Mouse (Mus musculus) c-Kit-positive CD71-negative TER-119-negative erythroid progenitor cells, embryonic 14.5 days (primary cell): ENCODE results near the gene Cyp26b1.

Source experiments
- DNase-seq: peaks from one replicate; pipeline ENCODE4 v3.0.0-alpha.2; 2013; ENCODE audit warnings: low read depth

The Cyp26b1 gene

GRCm38 (mm10) chr6:84587471-84588101 is 6.1 kb downstream of the Cyp26b1 start:
- DNase-seq = no peak

DNA sequence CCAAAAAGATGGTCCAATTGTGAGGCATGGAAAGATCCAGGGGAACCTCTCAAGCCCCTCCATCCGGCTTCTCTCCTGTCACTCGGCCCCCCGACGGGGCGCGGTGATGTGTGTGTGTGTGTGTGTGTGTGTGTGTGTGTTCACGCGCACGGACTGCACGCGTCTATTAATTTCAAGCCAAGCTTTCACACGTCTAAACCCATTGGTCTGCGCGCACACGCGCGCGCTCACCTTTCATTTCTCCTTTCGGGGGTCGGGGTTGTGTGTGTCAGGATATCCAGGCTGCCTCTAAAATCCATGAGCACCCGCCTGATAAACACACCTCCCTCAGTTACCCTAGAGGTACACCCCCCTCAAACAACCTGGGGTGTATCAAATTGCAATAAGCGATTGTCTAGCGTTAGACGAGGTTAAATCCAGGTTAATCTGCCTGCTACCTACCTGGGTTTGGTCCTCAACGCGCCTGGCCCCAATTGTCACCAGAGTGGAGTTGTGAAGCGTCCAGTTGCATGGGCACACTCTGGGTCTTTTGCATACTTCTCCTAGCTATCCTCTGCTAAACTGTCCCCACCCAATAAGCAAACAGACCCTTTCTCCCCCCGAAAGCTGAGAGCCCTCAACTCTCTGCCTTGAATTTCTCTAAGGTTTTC is 7.0 kb downstream of the Cyp26b1 start:
- DNase-seq = no peak

DNA sequence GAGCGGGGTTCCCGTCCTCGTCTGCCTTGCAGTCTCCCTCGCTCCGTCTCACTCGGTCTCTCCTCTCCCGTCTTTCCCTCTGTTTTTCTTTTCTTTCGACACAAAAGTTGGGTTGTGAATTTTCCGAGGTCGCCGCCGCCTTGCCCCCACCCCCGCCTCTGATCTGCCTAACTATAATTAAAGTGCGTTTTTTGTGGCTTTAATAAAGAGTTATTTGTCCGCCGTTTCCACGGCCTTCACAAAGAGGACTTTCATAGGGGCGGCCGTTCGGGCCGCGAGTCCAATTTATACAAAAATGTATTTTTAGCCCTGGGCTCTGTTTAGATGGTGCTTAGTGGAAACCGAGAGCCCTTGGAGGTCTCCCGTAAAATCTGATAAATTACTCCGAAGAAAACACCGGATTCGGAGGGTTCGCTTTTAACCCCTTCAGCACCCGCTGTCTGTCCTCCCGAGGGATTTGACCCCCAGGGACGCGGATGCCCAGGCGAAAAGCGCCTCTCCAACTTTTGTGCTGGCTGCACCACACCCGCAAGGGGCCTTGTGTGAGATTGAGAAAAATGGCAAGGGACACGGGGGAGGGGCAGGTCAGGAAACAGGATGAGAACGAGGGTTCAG is 7.9 kb downstream of the Cyp26b1 start:
- DNase-seq = no peak

DNA sequence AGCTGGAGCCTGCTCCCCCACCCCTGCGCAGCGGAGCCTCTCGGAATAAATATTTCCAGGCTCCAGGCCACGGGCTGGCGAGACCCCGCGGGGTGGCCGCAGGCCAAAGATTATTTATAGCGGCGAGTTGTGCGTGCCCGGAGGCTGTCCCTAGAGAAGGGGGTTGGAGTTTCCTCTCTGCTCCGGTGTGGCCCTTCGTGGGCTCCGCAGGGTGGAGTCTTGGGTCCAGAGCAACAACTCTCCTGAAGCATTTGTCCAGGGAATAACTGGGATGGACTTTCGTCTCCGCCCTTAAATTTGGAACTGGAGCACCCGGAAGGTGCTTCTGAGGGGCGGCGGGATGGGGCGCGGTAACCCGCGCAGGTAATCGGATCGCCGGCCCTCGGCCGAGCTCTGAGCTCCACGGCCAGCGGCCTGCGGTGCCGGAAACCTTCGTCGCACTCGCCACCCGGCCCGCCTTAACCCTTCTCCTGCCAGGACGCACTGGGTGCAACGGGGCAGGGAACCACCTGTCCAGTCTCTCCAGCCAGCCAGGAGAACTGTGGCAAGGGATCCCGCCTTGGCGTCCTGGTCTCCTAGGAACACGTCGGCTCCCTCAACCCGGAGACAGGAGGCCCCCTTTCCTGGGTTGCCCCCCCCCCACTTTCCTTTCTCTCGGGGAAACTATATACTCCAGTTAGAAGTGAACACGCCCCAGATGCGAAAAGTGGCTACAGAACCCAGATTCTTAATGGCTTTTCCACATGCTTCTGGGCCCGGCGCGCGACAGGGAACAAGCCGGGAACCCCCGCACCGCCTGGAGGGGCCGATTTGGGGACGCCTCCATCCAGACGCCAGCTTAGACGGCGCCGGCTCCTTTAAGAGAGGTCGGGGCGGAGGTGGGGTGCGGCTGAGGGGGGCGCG is 8.7 kb downstream of the Cyp26b1 start:
- no peak for DNase-seq

- no peak for DNase-seq
These were observed 9.6 kb downstream of the Cyp26b1 start for GRCm38 (mm10) chr6:84583841-84584782.

GRCm38 (mm10) chr6:84583371-84583770 is 10.3 kb downstream of the Cyp26b1 start:
- DNase-seq = no peak

DNA sequence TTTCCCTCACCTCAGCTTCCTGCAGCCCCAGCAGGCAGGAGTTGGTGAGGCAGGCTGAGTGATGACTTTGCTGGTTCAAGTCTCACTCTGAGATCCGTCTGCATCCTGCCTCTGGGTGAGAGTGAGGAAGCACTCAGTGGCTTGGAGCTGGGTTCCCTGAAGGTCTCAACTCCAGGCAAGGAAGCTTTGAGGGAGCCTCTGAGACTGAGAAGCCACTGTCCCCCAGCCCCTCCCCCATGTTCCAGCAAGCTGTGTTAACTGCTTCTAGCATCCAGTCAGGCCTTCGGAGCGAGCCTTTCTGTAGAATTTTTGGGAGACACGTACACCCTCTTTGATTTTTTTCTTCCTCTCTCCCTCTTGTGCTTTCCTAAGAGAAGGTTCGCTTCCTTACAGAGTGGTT is 10.9 kb downstream of the Cyp26b1 start:
- no peak for DNase-seq

- no peak for DNase-seq
These were observed 11.8 kb downstream of the Cyp26b1 start for GRCm38 (mm10) chr6:84581833-84582445.

GRCm38 (mm10) chr6:84580979-84581832 is 12.5 kb downstream of the Cyp26b1 start:
- DNase-seq = no peak

DNA sequence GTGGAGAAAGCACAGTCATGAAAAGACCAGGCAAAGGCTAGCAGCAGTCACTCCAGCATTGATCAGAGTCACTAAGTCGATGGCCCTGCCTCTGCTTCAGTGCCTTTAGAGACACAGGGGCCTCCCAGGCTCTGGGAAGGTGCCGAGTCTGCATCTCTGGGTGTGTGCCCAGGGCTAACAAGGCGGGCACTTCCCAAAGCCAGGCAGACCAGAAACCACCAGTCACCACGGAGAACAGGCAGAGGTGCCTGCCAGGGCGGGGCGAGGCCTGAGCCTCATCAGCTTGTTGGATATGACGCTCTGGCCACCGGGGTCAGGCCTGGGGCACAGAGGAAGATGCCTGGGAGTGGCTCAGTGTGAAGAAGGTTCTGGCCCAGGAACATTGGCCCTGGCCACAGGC is 14.2 kb downstream of the Cyp26b1 start:
- DNase-seq = no peak

DNA sequence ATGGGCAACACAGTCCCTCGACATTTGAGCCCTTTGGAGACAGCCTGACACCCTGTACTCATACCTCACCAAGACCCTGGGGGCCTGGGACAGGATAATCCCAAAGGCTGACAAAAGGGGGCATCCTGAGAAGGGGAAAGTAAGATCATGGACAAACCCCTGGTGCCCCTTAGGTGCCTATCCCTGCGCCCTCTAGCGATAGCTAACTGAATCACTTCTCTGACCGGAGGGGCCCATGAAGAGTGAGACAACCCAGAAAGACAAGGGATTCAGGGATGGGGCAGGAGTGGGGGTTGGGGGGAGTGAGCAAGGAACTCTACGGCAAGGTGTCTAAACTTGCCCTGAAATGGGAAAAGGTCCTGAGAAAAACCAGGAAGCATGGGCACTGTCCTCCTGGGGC is 14.8 kb downstream of the Cyp26b1 start:
- no peak for DNase-seq

DNA sequence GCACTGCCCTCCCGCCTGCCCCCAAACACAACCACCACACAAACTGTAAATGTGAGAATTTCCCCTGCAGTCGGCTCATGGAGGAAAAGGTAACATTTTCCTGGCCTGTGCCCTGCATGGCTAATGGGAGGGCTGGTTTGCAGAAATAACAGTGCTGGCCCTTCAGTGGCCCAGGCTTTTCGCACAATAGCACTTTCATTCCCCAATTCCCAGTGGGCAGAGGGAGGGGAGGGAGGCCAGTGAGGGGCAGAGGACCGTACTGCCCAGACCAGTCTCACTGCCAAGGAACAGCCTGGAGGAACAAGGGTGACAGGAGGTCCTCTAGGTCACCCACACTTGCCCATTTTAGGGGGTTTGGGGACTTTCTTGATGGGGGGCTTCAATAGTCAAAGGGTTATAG is 15.8 kb downstream of the Cyp26b1 start:
- DNase-seq = no peak

GRCm38 (mm10) chr6:84573905-84574660 is 19.6 kb downstream of the Cyp26b1 start:
- DNase-seq = no peak

DNA sequence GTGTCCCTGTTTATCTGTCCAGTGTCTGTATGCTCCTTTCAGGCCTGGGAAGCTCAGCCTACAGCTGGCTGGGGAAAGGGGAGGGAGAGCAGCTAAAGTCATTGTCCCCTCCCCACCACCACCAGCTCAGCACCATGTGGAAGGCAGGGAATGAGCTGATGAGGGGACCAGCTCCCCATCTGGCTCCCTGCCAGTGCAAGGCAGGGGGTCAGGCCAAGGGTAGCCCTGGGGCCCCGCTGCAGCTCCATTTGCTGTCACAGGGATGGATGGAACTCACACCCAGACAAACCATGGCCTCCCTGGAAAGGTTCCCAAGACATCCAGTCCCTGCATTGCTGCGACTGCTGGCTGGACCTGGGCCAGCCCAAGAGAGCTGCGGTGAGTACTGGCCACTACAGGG is 23.7 kb downstream of the Cyp26b1 start:
- no peak for DNase-seq

DNA sequence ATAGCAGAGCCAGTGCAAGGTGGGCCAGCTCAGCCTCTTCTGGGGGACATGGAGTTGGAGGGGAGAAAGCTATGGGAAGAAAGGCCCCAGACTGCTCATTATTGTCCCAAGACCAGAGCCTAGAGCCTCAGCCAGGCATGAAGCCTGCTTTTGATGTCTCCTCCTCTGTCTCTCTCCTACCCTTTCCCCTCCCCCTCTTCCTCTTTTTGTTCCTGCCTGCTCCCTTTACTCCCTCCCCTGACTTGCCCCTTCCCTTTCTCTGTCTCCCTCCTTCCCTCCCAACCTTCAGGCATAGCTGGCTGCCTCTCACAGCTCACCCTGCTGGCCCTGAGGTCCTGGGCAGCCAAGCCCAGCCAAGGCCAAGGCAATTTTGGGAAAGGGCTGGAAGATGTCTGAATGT is 24.1 kb downstream of the Cyp26b1 start:
- DNase-seq = no peak

DNA sequence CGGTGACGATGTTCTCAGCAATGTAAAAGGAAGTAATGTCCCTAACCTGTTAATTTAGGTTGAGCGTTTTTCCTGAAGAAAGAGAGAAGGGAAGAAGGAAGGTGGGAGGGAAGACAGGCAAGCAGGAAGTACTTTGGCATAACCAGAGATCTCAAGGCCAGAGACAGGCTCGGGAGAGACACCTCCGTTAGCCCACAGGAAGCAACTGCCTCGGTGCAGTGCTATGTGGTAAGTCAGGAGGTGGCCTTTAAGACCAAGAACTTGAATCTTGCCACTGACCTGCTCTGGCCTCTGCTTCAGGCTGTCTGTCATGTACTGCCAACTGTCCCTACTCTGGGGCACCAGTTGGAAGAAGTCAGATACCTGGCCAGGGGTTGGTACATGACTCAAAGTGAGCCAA is 24.8 kb downstream of the Cyp26b1 start:
- no peak for DNase-seq

GRCm38 (mm10) chr6:84567696-84568095 is 26.0 kb downstream of the Cyp26b1 start:
- no peak for DNase-seq

DNA sequence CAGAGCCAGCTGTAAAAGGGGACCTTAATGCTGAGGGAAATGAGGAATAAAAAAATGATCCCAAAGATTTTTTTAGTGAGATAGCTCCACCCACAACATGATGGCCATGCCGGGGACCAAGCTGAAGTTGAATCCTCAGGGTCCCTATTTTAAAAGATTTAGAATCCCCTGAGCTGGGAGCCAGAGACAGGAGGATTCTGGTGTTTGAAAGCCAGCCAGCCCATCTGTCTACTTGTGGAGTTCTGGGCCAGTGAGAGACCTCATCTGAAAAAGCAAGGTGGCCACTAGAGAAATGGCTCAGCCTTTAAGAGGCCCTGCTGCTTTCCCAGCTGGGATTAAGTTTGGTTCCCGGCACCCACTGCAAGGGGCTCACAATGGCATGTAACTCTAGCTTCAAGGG is 26.9 kb downstream of the Cyp26b1 start:
- DNase-seq = no peak

DNA sequence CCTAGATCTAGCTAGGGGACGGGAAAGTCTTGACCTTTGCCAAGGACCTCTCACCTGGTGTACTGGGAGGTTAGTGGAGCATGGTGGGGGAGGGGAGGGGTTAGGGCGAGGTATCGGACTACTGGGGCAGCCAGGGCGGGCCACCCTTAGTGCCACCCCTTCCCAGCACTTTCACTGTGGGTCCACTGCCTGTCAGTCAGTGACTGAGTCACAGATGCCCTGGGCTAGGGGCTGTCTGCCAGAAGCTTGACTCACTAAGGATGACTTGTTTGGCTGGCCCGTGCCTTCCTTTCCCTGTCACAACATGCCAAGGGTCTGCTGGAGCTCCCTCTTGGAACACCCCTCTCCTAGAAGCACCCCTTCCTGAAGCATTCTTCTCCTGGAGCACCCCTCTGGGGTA is 28.5 kb downstream of the Cyp26b1 start:
- DNase-seq = no peak
